Mouse (Mus musculus) olfactory bulb, adult 2 months (tissue): ENCODE results near the gene Brpf1. TPM values are rescaled to one million over a fixed set of nuclear protein-coding genes. Genes with fewer than 3 reads are reported as not detected.
"Not testable (repeated sequence)": the region's sequence is repeated elsewhere in the genome, so short reads cannot be mapped to it uniquely, and the experiment has no call there.

Experiments
- H3K27ac ChIP-seq: fragments of 200-500 bp; 2 replicates; pipeline ENCODE4 v1.5.1; 2012; ENCODE audit warnings: low read depth, low read length; ENCODE audit not compliant: insufficient read depth
- H3K4me1 ChIP-seq: fragments of 200-500 bp; 2 replicates; pipeline ENCODE4 v1.6.1; 2012; ENCODE audit warnings: low read length; ENCODE audit not compliant: control insufficient read depth, insufficient read depth
- H3K4me3 ChIP-seq: fragments of 200-500 bp; 2 replicates; pipeline ENCODE4 v1.5.1; 2012; ENCODE audit warnings: mild to moderate bottlenecking, low read depth, low read length, moderate library complexity; ENCODE audit not compliant: insufficient read depth
- CTCF ChIP-seq: fragments of 200-500 bp; IDR thresholded peaks from 2 replicates; pipeline ENCODE4 v1.5.1; 2012; ENCODE audit warnings: low read depth, mild to moderate bottlenecking, low read length, moderate library complexity; ENCODE audit not compliant: insufficient read depth
- POLR2A ChIP-seq: fragments of 200-500 bp; IDR thresholded peaks from 2 replicates; pipeline ENCODE4 v1.6.1; 2012; ENCODE audit warnings: mild to moderate bottlenecking, low read depth, low read length, moderate library complexity; ENCODE audit not compliant: insufficient read depth
- WGBS: fragments of 180-500 bp; shearing (Covaris S2); methylation state at CpG from one replicate; pipeline ENCODE4 v1.1.7; 2018; 5-methylcytosine and 5-hydroxymethylcytosine counted together
- polyA plus RNA-seq: library from polyadenylated mRNA; stranded (reverse); fragments of >200 nt; gene quantifications from 2 replicates; pipeline ENCODE4 v1.2.4, GENCODE M21; 2012; ENCODE audit warnings: low replicate concordance; ENCODE audit not compliant: missing spikeins, insufficient read depth, insufficient read length

The Brpf1 gene
- polyA plus RNA-seq, 1 experiment, result not detected

DNA sequence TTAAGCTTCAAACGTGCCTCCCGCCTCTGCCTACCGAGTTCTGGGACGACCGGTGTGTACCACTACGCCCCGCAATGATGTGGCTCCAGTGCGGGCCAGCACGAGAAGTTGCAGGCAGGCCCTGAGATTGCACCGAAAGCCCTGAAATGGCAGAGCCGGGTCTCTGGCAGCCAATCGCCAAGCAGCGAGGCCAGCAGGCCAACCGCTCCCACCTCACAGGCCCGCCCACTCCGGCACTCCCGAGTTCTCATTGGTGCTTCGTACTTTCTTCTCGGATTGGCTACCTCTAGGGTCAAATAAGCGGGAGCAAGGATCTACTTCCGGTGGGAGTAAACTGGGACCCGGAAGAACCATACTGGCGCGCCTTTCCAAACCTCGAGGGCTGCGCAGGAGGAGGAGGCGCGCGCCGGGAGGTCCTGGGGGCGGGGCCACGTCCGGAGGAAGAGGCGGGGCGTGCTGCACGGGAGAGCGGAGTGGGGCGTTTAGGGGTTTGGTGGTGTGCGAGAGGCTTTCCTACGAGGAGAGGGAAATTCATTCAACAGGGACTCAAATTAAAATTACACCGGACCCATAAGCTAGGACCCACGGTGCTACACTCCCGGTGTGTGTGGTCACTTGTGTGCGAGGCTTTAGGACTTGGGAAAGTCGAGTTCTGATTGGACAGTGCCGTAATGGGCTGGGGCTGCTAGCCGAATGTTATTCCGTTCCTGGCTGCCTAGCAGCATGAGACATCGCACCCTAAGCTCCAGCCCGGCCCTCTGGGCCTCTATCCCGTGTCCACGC is 19.8 kb downstream of the Brpf1 start, which contains the start of gene Ogg1:
Ogg1 (plus strand) TSS at position 440 of the 783 bp plus-strand sequence.
- WGBS, result under 1% methylated on average over 52 of the region's 52 CpGs
- 0 out of 2 replicates have a peak, but pooled peaks cover 5% of the 10 kb centered on the region for H3K4me1 ChIP-seq
- H3K4me3 ChIP-seq, result peak within 1 kb of the TSS; percentile 53
- peak; percentile 71 for TF ChIP-seq POLR2A
- no peak for TF ChIP-seq CTCF
- peak within 1 kb of the TSS; percentile 17; the same call in 1 of the 2 replicates for H3K27ac ChIP-seq

GRCm38 (mm10) chr6:113329396-113329795 is 22.5 kb downstream of the Brpf1 start:
- TF ChIP-seq CTCF (no peak), POLR2A (no peak)
- WGBS, result 95% methylated on average over 1 of the region's 1 CpGs
- Histone ChIP-seq H3K4me1 (peaks cover 15% of the 10 kb centered on the region), H3K4me3 (no peak overlapping the region), H3K27ac (no peak overlapping the region)

DNA sequence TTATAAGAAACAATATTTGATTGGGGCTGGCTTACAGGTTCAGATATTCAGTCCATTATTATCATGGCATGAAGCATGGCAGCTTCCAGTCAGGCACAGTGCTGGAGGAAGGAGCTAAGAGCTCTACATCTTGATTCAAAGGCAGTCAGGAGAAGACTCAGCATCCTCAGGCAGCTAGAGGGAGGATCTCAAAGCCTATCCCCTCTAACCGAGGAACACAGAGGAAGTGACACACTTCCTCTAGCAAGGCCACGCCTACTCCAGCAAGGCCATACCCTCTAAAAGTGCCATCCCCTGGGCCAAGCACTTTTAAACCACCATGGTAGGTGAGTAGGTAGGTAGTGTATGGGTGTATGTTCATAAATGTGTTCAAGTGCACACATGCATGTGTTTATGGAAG is 23.6 kb downstream of the Brpf1 start:
- H3K4me1 ChIP-seq, result peaks cover 16% of the 10 kb centered on the region
- TF ChIP-seq CTCF (no peak), POLR2A (no peak)
- 52% methylated on average over 2 of the region's 2 CpGs for WGBS
- H3K27ac ChIP-seq, result no peak overlapping the region
- H3K4me3 ChIP-seq, result no peak overlapping the region

DNA sequence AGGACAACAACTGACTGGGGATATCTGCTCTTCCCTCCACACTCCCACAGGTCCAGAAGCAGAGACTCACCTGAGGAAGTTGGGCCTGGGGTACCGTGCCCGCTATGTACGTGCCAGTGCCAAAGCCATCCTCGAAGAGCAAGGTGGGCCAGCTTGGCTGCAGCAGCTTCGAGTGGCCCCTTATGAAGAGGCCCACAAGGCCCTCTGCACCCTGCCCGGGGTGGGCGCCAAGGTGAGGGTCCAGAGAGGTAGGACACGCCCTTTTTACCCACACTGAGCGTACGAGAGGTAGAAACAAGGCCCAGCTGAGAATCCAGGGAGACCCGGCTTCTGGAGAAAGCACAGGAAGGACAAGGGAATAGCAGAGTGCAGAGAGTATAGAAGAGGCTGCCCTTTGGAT is 24.8 kb downstream of the Brpf1 start:
- H3K4me3 ChIP-seq, result no peak overlapping the region
- peaks cover 11% of the 10 kb centered on the region for H3K4me1 ChIP-seq
- 91% methylated on average over 11 of the region's 11 CpGs for whole genome bisulfite sequencing
- TF ChIP-seq CTCF, result no peak
- TF ChIP-seq POLR2A, result no peak
- no peak overlapping the region for H3K27ac ChIP-seq

GRCm38 (mm10) chr6:113332734-113333133 is 25.8 kb downstream of the Brpf1 start:
- 53% methylated on average over 6 of the region's 6 CpGs for WGBS
- H3K27ac ChIP-seq, result 0 out of 2 replicates have a peak overlapping the region, but pooled peaks have one; percentile 12
- not testable (repeated sequence) for H3K4me3 ChIP-seq
- peaks cover 11% of the 10 kb centered on the region for H3K4me1 ChIP-seq

- WGBS, result 35% methylated on average over 14 of the region's 14 CpGs
- TF ChIP-seq CTCF (no peak), POLR2A (no peak)
- Histone ChIP-seq H3K4me3 (no peak overlapping the region), H3K27ac (peak overlapping the region; percentile 12; the same call in 1 of the 2 replicates), H3K4me1 (peaks cover 11% of the 10 kb centered on the region)
Measured at GRCm38 (mm10) chr6:113333137-113333950, 26.4 kb downstream of the Brpf1 start.

DNA sequence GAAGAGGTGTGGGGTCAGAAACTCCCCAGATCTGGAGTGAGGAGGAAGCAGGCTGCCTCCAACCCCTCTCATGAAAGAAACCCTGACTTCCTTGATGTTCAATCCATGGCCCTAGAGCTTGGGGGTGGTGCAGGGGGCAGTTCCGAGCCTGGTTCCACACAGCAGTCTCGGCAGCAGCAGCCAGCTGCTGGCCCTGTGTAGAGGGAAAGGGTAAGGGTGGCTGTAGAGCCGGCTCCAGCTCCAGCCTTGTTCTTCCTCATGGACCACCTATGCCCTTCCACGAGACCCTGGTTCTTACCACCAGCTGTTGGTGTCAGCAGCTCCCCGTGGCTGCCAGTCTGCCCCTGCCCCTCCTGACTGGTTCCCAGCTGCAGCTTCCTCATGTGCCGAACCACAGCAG is 27.3 kb downstream of the Brpf1 start:
- TF ChIP-seq CTCF, result no peak
- TF ChIP-seq POLR2A, result no peak
- Histone ChIP-seq H3K4me1 (peaks cover 11% of the 10 kb centered on the region), H3K4me3 (no peak overlapping the region), H3K27ac (no peak overlapping the region)
- WGBS, result 52% methylated on average over 6 of the region's 6 CpGs

- 55% methylated on average over 8 of the region's 8 CpGs for WGBS
- no peak overlapping the region for H3K4me3 ChIP-seq
- peaks cover 24% of the 10 kb centered on the region for H3K4me1 ChIP-seq
- H3K27ac ChIP-seq, result no peak overlapping the region
- no peak for TF ChIP-seq POLR2A
- TF ChIP-seq CTCF, result no peak
Measured at GRCm38 (mm10) chr6:113336852-113337620, 30.1 kb downstream of the Brpf1 start.
